Mouse (Mus musculus) A20 (cell line): Measurements from ENCODE around the gene Vmn2r70.

ENCODE experiments used
- DNase-seq: peaks from one replicate; pipeline ENCODE4 v3.0.0-alpha.2; 2011; ENCODE audit warnings: low read depth, low spot score

Vmn2r70 gene

GRCm38 (mm10) chr7:85569092-85569491 lies at the start of gene Vmn2r70:
TSS of gene Vmn2r70 (minus strand) at chr7:85569192.
- DNase-seq, result no peak

GRCm38 (mm10) chr7:85562787-85563186 lies 6.2 kb downstream of the Vmn2r70 start, which contains the start of gene Vmn2r71:
TSS of gene Vmn2r71 (plus strand) at chr7:85563087.
- DNase-seq, result no peak

- no peak for DNase-seq
Measured at GRCm38 (mm10) chr7:85543118-85543517, 25.9 kb downstream of the Vmn2r70 start.

GRCm38 (mm10) chr7:85542108-85542507 lies 26.9 kb downstream of the Vmn2r70 start:
- DNase-seq, result no peak
